Mouse (Mus musculus) embryonic facial prominence, embryonic 12.5 days (tissue): Measurements from ENCODE around the gene Skp1a. TPM values are rescaled to one million over a fixed set of nuclear protein-coding genes. Genes with fewer than 3 reads are reported as not detected.
A peak's percentile ranks its signal among the peaks of the same experiment; 100 is the strongest.

ENCODE experiments used
- ATAC-seq: fragments of 200-750 bp; cut with Nextera tagmentation; 2 replicates; pipeline ENCODE4 v1.8.0; 2017; ENCODE audit not compliant: insufficient number of reproducible peaks, insufficient read depth, low FRiP score, low TSS enrichment
- H3K27ac ChIP-seq: fragments of 300-500 bp; sonication (generic); 2 replicates; pipeline ENCODE4 v1.5.1; 2016; ENCODE audit warnings: mild to moderate bottlenecking
- H3K27me3 ChIP-seq: fragments of 300-500 bp; sonication (generic); 2 replicates; pipeline ENCODE4 v1.6.1; 2016; ENCODE audit warnings: mild to moderate bottlenecking, moderate library complexity
- H3K36me3 ChIP-seq: fragments of 300-500 bp; sonication (generic); 2 replicates; pipeline ENCODE4 v1.6.1; 2016; ENCODE audit warnings: mild to moderate bottlenecking
- H3K4me1 ChIP-seq: fragments of 300-500 bp; sonication (generic); 2 replicates; pipeline ENCODE4 v1.6.1; 2016
- H3K4me2 ChIP-seq: fragments of 300-500 bp; sonication (generic); replicated peaks from 2 replicates; pipeline ENCODE4 v1.6.1; 2016; ENCODE audit warnings: mild to moderate bottlenecking, moderate library complexity
- H3K4me3 ChIP-seq: fragments of 300-500 bp; sonication (generic); 2 replicates; pipeline ENCODE4 v1.5.1; 2016; ENCODE audit warnings: mild to moderate bottlenecking
- H3K9ac ChIP-seq: fragments of 300-500 bp; sonication (generic); 2 replicates; pipeline ENCODE4 v1.6.1; 2016; ENCODE audit warnings: mild to moderate bottlenecking, moderate library complexity
- H3K9me3 ChIP-seq: fragments of 300-500 bp; sonication (generic); 2 replicates; pipeline ENCODE4 v1.6.1; 2016; ENCODE audit warnings: mild to moderate bottlenecking, moderate library complexity
- WGBS: fragments of 180-500 bp; shearing (Covaris S2); methylation state at CpG from one replicate; pipeline ENCODE4 v1.1.7; 2016; 5-methylcytosine and 5-hydroxymethylcytosine counted together
- polyA plus RNA-seq: library from polyadenylated mRNA; unstranded; fragments of >200 nt; fragmentation: Nextera tagmentation; extraction: Ambion mirVana; gene quantifications from 2 replicates; pipeline ENCODE4 v1.2.1, GENCODE M21; 2016

Skp1a gene
- polyA plus RNA-seq, 1 experiment from 2014 or later, result 939 TPM

DNA sequence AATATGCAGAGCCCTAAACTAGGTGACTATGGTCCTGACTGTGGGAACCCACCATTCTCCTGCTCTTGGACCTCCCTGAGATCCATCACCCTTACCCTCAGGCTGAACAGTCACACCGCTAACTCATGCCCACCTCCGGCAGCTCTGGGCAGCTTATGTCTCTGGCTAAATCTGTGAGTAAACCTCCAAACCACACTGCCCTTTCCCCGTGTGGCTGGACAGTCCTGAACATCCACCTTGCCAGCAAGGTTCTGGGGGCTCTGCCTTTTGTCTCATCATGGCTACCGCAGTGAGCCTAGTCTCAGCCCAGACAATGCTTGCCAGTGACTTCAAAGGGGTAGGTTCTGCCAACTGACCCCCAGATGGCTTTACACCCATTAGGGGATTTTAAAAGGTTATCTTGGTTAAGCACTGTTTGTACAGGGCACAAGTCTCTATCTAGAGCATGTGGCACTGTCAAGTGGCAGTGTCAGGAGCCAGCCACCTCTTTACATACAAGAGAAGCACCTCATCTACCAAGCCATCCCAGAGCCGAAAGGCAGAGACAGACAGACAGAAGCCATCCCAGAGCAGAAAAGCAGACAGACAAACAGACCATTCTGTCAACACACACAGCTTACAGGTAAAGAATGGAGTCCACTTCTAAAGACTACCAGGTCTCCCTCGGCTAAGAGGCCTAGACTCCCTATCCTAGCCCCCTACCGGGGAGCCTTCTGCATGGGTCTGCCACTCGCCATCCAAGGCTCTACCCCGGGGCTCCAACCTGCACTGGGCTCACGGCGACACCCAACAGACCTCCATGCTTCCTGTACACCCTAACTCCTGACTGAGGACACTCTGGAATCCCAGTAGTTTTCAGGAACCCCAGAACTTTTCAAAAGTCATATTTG lies 49.0 kb downstream of the Skp1a start:
- peaks cover 51% of the 10 kb centered on the region for H3K27me3 ChIP-seq
- no peak overlapping the region for H3K4me3 ChIP-seq
- no peak for ATAC-seq
- H3K36me3 ChIP-seq, result no peaks in the 10 kb centered on the region
- no peak overlapping the region for H3K27ac ChIP-seq
- WGBS, result 90% methylated on average over 11 of the region's 11 CpGs
- no peak overlapping the region for H3K9ac ChIP-seq
- no peaks in the 10 kb centered on the region for H3K9me3 ChIP-seq
- H3K4me2 ChIP-seq, result no peak overlapping the region
- H3K4me1 ChIP-seq, result peaks cover 14% of the 10 kb centered on the region

GRCm38 (mm10) chr11:52281568-52282328 lies 50.0 kb downstream of the Skp1a start:
- Histone ChIP-seq H3K27me3 (peaks cover 59% of the 10 kb centered on the region), H3K9me3 (no peaks in the 10 kb centered on the region), H3K36me3 (no peaks in the 10 kb centered on the region), H3K9ac (no peak overlapping the region), H3K4me2 (peak overlapping the region; percentile 94), H3K4me1 (peaks cover 21% of the 10 kb centered on the region), H3K4me3 (peak overlapping the region; percentile 59), H3K27ac (no peak overlapping the region)
- WGBS, result 69% methylated on average over 19 of the region's 19 CpGs
- no peak for ATAC-seq

DNA sequence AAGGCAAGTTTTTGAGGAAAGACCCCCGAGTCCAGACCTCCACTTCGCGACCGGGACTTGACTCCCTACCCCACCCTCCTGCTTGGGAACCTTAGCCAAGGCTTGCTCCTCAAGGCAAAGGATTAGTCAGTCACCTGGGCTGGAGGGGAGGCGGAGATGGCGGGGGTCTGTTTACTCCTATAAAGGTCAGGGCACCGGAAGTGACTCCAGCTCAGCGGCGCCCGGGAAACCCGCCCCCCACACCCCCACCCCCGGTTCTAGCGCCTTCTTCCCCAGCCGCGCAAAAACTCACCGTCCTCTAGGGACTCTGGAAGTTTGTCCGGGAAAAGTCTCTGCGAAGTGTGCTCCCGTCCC lies 50.6 kb downstream of the Skp1a start:
- Histone ChIP-seq H3K4me1 (peaks cover 26% of the 10 kb centered on the region), H3K9ac (peak overlapping the region; percentile 61; the same call in 1 of the 2 replicates), H3K27me3 (peaks cover 59% of the 10 kb centered on the region), H3K4me3 (peak overlapping the region; percentile 59), H3K36me3 (no peaks in the 10 kb centered on the region), H3K27ac (no peak overlapping the region), H3K9me3 (no peaks in the 10 kb centered on the region), H3K4me2 (peak overlapping the region; percentile 94)
- WGBS, result 2% methylated on average over 19 of the region's 19 CpGs
- no peak for ATAC-seq

- H3K9me3 ChIP-seq, result no peaks in the 10 kb centered on the region
- ATAC-seq, result no peak
- H3K4me2 ChIP-seq, result peak within 1 kb of the TSS; percentile 94
- H3K4me3 ChIP-seq, result peak within 1 kb of the TSS; percentile 59
- no peak within 1 kb of the TSS for H3K27ac ChIP-seq
- H3K27me3 ChIP-seq, result peaks cover 59% of the 10 kb centered on the region
- WGBS, result under 1% methylated on average over 85 of the region's 97 CpGs
- H3K36me3 ChIP-seq, result no peaks in the 10 kb centered on the region
- peak within 1 kb of the TSS; percentile 61 for H3K9ac ChIP-seq
- peaks cover 26% of the 10 kb centered on the region for H3K4me1 ChIP-seq
Measured at GRCm38 (mm10) chr11:52282774-52283595, 51.2 kb downstream of the Skp1a start, which contains the start of gene Tcf7. TSS of gene Tcf7 (minus strand) at chr11:52283014.

DNA sequence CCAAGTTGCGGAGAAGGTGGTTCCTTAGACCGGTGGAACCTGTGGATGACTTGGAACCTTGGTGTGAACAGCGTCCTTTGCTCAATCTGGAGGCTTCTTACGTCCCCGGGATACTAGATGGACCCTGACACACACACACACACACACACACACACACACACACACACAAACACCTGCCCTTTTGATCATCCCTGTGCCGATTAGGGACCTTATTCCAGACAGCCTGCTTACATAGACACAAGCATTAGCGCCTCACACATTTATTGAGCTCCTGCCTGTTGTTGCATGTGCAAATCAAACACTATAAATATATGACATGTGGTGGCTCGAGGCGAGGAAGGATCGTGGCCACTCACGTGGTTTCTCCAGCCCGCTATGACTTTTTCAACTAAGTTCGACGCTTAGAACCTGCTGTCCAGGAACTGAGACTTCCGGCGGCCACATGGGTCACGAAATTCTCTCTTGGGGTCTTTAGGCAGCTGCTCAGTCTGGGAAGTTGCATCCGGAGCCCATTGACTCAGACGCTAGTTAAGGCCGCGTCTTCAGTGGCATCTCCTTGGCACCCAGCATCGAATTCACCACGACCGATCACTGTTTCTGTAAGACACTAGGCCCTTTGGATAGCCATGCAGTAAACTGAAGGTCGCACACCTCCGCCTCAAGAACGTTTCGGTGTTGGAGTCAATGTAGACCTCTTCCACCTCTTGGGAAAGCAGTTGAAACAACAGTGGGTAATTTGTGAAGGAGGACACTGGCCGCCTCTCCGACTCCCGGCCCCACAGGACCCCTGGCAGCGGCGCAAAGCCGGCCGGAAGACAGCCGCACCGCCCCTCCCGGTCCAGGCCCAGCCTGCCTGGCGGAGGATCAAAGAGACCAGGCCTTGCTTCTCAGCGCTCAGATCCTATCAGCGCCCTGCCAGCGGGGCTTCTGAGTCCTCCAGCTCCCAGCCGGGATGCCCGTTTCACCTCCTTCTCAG lies 52.1 kb downstream of the Skp1a start:
- WGBS, result 7% methylated on average over 44 of the region's 44 CpGs
- no peaks in the 10 kb centered on the region for H3K9me3 ChIP-seq
- peaks cover 26% of the 10 kb centered on the region for H3K4me1 ChIP-seq

GRCm38 (mm10) chr11:52286301-52286957 lies 54.6 kb downstream of the Skp1a start:
- Histone ChIP-seq H3K9me3 (no peaks in the 10 kb centered on the region), H3K4me1 (peaks cover 26% of the 10 kb centered on the region), H3K27me3 (peaks cover 42% of the 10 kb centered on the region), H3K9ac (no peak overlapping the region), H3K4me2 (0 out of 2 replicates have a peak overlapping the region, but pooled peaks have one; percentile 11), H3K27ac (no peak overlapping the region), H3K4me3 (no peak overlapping the region), H3K36me3 (no peaks in the 10 kb centered on the region)
- 16% methylated on average over 16 of the region's 16 CpGs for WGBS
- ATAC-seq, result no peak

More for the DNA sequence above, 52.1 kb downstream of the Skp1a start:
- H3K4me2 ChIP-seq, result peak overlapping the region; percentile 94
- no peak overlapping the region for H3K9ac ChIP-seq
- no peak overlapping the region for H3K27ac ChIP-seq
- peaks cover 57% of the 10 kb centered on the region for H3K27me3 ChIP-seq
- H3K36me3 ChIP-seq, result no peaks in the 10 kb centered on the region
- H3K4me3 ChIP-seq, result peak overlapping the region; percentile 59
- no peak for ATAC-seq

DNA sequence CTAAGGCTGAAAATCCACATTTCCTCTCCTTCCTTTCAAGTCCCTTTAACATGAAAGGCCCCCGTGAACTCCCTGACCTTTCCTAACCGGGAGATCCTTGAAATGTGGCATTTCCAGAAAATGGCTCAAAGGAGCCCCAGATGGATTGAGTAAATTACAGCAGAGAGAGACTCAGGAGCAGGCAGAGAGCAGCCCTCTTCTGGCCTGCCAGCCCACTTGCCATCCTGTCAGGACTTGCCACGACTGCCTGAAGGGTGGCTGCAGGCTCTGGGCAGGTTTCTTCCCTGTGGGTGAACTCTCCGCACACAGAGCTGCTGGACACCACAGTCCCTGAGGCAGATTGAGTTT lies 55.1 kb downstream of the Skp1a start:
- Histone ChIP-seq H3K4me3 (no peak overlapping the region), H3K4me2 (no peak overlapping the region), H3K27me3 (peaks cover 37% of the 10 kb centered on the region), H3K9ac (no peak overlapping the region), H3K36me3 (no peaks in the 10 kb centered on the region), H3K4me1 (peaks cover 26% of the 10 kb centered on the region), H3K9me3 (no peaks in the 10 kb centered on the region), H3K27ac (no peak overlapping the region)
- no peak for ATAC-seq
- 8% methylated on average over 4 of the region's 4 CpGs for WGBS

- no peak overlapping the region for H3K4me2 ChIP-seq
- no peaks in the 10 kb centered on the region for H3K4me1 ChIP-seq
- no peaks in the 10 kb centered on the region for H3K36me3 ChIP-seq
- no peak overlapping the region for H3K27ac ChIP-seq
- H3K9ac ChIP-seq, result no peak overlapping the region
- H3K4me3 ChIP-seq, result no peak overlapping the region
- WGBS, result 78% methylated on average over 7 of the region's 7 CpGs
- no peaks in the 10 kb centered on the region for H3K27me3 ChIP-seq
- no peaks in the 10 kb centered on the region for H3K9me3 ChIP-seq
- ATAC-seq, result no peak
Measured at GRCm38 (mm10) chr11:52292346-52292745, 60.6 kb downstream of the Skp1a start.

DNA sequence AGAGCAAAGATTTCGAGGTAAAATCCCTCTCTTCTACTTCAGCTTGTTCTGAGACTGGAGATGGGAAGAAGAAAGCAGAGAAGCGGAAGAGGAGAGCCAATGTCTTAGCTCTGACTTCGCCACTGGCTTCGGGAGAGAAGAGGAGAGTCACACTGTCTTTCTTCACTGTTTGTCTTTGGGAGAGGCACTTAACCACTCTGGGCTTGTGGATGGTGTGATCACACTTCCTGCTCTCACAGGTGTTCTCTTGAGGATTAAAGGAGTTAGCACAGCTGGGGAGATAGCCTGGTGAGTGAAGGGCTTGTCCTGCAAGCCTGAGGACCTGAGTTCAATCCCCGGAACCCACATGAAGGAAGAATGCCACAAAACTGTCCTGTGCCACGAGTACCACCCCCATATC lies 61.1 kb downstream of the Skp1a start:
- H3K4me3 ChIP-seq, result no peak overlapping the region
- ATAC-seq, result no peak
- no peaks in the 10 kb centered on the region for H3K36me3 ChIP-seq
- H3K4me2 ChIP-seq, result no peak overlapping the region
- no peak overlapping the region for H3K27ac ChIP-seq
- no peak overlapping the region for H3K9ac ChIP-seq
- no peaks in the 10 kb centered on the region for H3K4me1 ChIP-seq
- no peaks in the 10 kb centered on the region for H3K9me3 ChIP-seq
- no peaks in the 10 kb centered on the region for H3K27me3 ChIP-seq
- WGBS, result 76% methylated on average over 6 of the region's 6 CpGs

- Histone ChIP-seq H3K36me3 (no peaks in the 10 kb centered on the region), H3K4me1 (no peaks in the 10 kb centered on the region), H3K27ac (no peak overlapping the region), H3K9ac (no peak overlapping the region), H3K27me3 (no peaks in the 10 kb centered on the region), H3K4me3 (no peak overlapping the region), H3K4me2 (no peak overlapping the region), H3K9me3 (no peaks in the 10 kb centered on the region)
- no peak for ATAC-seq
- 81% methylated on average over 9 of the region's 9 CpGs for WGBS
Measured at GRCm38 (mm10) chr11:52294103-52294502, 62.3 kb downstream of the Skp1a start.
